Mouse (Mus musculus) mesoderm, embryonic 11.5 days (tissue): ENCODE data around the gene Rab22a.
"Not testable (repeated sequence)": the region's sequence is repeated elsewhere in the genome, so short reads cannot be mapped to it uniquely, and the experiment has no call there.

ENCODE experiments used
- DNase-seq: peaks from one replicate; pipeline ENCODE4 v3.0.0-alpha.2; 2012; ENCODE audit warnings: low read depth, low spot score

Gene Rab22a

GRCm38 (mm10) chr2:173719115-173719514 is 59.6 kb downstream of the Rab22a start, which contains the start of gene 1700010B08Rik:
Gene 1700010B08Rik, plus strand, starts transcription at chr2:173719415.
- DNase-seq = not testable (repeated sequence)

- DNase-seq = no peak
Measured at GRCm38 (mm10) chr2:173722251-173722857, 62.8 kb downstream of the Rab22a start.

GRCm38 (mm10) chr2:173724382-173724781 is 64.8 kb downstream of the Rab22a start:
- DNase-seq = peak; percentile 52

GRCm38 (mm10) chr2:173724940-173725807 is 65.6 kb downstream of the Rab22a start:
- peak; percentile 64 for DNase-seq

GRCm38 (mm10) chr2:173725819-173726218 is 66.3 kb downstream of the Rab22a start:
- DNase-seq = no peak

GRCm38 (mm10) chr2:173730444-173730966 is 70.9 kb downstream of the Rab22a start:
- DNase-seq = peak; percentile 79

GRCm38 (mm10) chr2:173734426-173734825 is 74.9 kb downstream of the Rab22a start:
- DNase-seq = no peak

- peak; percentile 99 for DNase-seq
Measured at GRCm38 (mm10) chr2:173737222-173737989, 77.8 kb downstream of the Rab22a start, which contains the start of gene Vapb. Gene Vapb, plus strand, starts transcription at chr2:173737511.

GRCm38 (mm10) chr2:173738232-173738631 is 78.7 kb downstream of the Rab22a start:
- DNase-seq = no peak

GRCm38 (mm10) chr2:173739107-173739506 is 79.5 kb downstream of the Rab22a start:
- no peak for DNase-seq

GRCm38 (mm10) chr2:173742090-173742489 is 82.5 kb downstream of the Rab22a start:
- DNase-seq = no peak

- no peak for DNase-seq
Measured at GRCm38 (mm10) chr2:173742744-173743143, 83.2 kb downstream of the Rab22a start.

- DNase-seq = no peak
Measured at GRCm38 (mm10) chr2:173744070-173744815, 84.7 kb downstream of the Rab22a start.

GRCm38 (mm10) chr2:173748961-173749659 is 89.5 kb downstream of the Rab22a start:
- no peak for DNase-seq

GRCm38 (mm10) chr2:173755433-173756144 is 96.0 kb downstream of the Rab22a start:
- DNase-seq = no peak
